Mouse (Mus musculus) erythroblast, embryonic 14.5 days (primary cell): ENCODE measurements around the gene Pcca.

Source experiments
- GATA1 ChIP-seq: IDR thresholded peaks from 2 replicates; pipeline ENCODE4 v1.6.1; 2012; ENCODE audit warnings: low read length, inconsistent platforms, mixed read lengths
- TAL1 ChIP-seq: IDR thresholded peaks from 3 replicates; pipeline ENCODE4 v1.6.1; 2012; ENCODE audit warnings: low read length, inconsistent platforms, mixed read lengths

DNA sequence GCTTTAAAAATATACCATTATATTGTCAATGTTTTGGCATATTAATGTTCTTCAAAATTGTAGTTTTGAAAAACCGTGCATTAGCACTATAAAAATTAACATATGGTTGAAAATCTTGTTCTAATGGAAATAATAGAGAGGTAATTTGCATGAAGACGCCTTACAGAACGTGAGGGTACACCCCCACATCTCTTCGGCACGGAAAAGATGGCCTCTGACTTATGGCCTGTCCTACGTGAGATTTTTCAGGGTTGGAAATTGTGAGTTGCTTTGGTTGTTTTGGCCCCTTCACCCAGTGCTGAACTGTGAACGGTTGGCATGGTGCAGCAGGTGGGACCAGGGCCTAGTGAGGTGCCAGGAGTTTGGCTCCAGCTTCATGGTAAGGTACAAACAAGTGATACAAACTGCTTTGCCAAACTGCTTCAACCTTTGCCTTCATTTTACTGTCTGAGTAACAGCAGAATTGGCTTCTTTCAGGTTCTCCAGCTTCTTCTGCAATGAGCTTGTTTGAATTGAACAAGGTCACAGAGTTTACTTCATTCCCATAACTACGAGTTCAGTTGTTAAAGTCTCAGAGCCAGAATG is 185.5 kb downstream of the Pcca start:
- TF ChIP-seq GATA1 (no peak), TAL1 (no peak)
